Mouse (Mus musculus) c-Kit-positive CD71-positive TER-119-positive erythroid progenitor cells, embryonic 14.5 days (primary cell): ENCODE measurements around the gene Pax1.

Experiments
- DNase-seq: peaks from one replicate; pipeline ENCODE4 v3.0.0-alpha.2; 2013; ENCODE audit warnings: low spot score

Pax1 gene

DNA sequence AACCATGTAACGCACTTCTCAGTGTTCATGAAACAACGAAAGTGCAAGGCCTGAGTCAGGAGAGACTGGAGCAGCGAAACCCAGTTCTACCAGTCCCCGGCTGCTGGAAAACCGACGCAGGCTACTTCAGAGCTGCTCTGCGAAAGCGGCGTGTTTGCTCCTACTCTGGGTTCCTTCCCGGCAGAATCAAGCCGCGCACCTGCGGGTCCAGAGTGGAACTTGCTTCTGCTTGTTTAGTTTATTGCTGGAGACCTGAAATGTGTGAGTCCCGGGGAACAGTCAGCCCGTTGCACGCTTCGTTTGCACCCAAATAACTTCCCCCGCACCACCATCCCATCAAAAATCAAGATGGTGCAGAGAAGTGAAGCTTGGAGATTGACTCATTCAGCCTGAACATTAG lies at the start of gene Pax1:
TSS of gene Pax1 (plus strand) at position 345 of the 400 bp plus-strand sequence.
- DNase-seq, result no peak

DNA sequence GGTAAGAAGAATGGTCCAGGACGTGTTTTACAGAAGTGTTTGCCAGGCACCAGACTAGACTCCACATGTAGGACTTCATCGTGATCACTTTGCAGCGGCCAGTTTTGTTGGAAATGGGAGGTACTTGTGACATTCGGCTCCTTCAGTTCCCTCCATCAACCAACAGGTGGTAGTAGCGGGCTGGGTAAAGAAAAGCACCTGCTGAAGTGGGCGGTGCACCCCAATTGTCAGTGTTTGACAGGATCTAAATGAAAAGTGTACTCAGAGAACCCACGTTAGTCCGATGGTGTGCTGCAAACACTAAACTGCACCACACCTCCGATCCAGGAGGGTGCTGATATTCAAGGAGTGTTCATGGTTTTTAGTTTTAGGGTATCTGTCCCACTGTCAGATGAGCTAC lies 40.7 kb upstream of the Pax1 start:
- DNase-seq, result peak; percentile 9

DNA sequence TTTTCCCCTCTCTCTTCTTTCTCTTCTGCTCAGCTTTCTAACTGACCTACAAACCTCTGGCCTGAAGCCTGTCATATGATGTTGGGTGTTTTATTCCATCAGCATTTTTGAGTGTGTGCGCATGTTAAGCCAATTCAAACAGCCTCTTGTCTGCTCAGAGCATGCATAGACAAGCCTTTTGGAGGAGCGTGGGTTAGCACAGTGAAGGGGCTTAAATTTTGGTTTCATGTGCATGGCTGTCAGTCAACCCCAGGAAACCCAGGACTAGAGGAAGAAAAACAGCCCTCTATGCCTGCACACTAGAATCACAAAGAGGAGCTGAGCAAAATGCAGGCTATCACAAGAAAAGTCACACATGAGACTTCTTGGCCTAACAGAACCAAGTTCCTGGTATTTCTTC lies 36.5 kb upstream of the Pax1 start:
- DNase-seq, result no peak

DNA sequence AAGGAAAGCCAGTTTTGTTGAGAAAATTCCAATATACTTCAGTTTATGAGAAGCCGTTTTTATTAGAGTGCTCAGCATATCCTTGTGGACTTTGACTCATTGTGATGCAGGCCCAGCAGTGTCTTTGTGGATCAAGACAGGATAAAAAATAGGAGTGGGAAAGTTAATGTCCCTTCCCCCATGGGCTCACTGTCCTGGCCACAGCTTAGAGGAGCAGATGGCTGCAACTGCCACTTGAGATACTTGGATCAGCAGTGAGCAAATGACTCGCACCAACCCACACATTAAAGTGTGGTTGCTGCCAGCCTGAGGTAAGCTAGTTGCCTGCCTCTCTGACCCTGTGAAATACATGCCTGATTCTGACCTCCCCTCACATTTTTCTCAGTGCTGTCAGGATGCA lies 29.0 kb upstream of the Pax1 start:
- no peak for DNase-seq

DNA sequence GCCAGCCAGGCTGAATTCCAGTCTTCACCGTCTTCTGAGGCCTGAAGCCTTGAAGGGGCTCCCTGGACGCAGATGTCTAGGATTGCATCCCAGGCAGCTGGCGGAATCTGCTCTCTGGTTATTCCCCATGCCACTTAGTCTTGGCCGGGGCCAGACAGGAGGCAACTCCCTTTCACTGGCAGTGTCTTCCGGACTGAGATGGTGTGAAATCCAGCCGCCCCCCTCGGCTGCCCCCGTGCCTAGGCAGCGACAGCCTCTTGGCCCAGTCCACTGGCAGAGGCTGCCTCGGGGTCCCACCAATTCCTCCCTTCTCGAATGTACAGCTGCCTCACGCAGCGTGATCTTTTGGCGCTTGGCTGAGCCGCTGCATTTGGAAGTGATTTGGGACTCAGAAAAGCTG lies 23.0 kb upstream of the Pax1 start:
- no peak for DNase-seq

DNA sequence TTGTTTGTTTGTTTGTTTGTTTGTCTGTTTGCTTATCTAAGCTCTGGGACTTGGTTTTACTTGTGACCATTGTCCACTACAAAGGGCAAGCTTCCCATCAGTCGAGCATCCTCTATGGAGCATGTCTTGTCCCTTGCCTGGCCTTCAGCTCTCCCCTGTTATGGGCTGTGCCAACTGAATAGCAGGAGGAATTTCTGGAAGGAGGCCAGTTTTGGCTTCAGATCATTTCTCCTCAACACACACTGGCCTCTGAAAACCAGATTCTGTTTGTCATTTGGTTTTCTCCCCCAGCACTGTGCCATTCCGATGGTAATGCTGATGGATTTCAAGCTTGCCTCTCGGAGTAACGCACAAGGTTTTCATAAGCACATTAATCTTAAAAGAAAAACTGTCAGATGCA lies 21.9 kb upstream of the Pax1 start:
- DNase-seq, result no peak

DNA sequence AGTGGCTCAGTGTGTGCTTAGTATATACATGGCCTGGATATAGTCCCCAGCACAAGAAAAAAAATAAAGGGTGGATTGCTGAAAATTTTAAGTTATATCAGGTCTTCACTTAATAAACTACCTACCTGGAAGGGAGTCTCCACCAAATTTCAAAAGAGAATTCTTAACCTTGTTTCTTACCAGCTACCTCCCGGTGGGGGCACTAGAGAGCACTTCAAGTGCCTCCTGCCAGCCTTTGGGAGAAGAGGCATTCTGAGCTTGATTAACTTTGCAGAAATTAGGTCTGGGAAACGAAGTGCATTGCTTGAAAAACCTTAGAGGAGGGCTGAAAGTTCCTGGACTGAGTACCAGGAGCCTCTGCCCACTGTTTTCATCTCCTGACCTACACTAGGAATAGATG lies 19.5 kb upstream of the Pax1 start:
- no peak for DNase-seq

DNA sequence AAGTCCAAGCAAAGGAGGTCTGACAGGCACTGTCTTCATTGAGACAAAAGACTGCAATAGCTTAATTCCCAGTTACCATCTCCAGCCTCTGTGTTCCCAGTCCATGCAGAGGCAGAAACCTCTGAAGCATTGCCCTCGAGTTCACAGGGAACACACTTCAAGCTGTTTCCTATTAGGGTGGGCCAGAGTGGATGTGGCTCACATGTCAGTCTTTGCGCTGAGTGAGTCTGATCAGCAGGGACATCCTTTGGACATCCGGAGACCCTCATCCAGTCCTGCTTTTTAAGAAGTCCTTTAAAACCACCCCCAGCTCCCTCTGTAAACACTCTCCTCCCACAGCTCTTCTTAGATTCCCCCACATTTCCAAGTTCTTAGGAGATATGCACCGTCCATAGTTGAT lies 2.0 kb upstream of the Pax1 start:
- DNase-seq, result no peak

DNA sequence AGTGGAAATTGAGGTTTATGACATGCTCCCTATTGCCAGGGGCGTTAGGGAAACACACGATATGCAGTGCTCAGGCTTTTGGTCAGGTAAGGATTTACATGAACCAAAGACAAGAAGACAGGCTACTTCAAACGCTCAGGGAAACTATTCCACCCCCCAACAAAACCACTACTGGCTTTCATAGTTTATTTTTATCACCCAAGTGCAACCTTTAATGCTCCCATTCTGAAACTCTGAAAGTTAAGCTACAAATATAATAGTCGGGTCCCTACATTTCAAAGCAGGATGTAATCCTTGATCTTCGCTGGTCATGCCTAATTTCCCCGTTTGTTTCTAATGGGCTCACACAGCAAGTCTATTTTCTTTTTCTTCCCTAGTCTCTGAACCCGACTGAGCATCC lies 1.3 kb upstream of the Pax1 start:
- DNase-seq, result no peak

DNA sequence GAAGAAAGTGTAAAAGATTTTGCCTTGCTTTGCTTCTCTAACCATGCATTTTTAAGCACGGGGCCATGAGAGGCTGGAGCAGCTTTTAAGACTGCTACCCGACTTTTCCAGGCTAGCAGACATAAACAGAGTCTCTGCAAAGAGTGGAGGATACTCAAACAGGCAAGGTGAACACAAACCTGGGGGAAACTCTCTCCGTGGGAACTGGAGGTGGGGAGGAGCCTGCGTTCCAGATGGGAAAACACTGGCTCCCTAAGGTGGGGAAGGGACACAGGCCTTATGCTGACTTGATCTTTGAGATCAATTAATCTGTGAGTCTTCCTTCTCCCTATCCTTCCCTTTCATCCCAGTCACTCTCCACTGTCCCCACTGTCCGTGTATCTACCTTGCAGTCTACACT lies 869 bp upstream of the Pax1 start:
- no peak for DNase-seq

DNA sequence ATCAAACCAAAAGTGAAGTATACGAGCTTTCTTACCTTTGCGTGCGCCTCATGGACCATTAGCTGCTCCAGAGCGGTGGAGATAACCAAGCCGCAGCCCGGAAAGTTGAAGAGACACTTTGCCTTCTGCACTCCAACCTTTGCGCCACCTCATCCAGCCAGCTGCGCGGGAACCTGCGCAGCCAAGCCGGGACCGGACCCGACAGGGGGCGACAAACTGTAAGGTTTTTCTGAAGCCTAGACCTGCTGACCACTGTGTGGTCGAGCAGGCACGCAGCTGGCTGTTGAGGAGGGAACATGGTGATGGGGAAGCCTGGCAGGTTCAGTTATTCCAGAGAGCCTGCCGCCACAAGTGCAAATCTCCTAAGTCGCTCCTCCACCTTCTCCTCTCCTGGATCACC lies 591 bp downstream of the Pax1 start:
- no peak for DNase-seq

DNA sequence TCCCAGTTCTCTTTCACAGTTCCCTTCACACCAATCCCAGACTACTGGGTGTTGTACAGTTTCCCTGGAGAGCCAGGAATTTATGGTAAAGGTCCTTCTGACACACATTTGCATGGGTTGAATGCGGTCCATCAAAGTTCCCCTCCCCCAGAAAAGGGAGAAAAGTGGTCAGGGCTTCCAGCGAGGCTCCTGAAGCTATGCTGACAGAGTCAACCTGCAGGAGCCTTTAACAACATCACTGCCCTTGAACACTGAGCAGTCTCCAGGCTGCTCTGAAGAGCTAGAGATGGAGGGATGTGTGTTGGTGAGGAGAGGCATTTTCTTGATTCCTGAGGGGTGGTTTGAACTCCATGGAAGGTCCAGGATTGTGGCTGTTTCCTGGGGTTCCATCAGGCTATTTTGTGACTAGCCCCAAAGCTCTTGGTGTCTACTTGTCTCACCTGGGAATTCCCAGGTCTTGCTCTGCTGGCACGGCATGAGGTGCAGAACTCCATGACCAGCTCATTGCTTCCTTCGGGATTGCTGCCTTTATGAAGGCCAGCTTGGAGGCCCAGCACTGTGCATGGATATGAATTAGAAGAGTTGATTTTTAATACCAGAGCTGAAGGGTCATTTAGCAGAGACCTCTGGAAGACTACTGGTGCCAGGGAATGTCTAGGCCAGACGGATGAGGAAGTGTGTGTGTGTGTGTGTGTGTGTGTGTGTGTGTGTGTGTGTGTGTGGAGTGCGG lies 1.8 kb downstream of the Pax1 start:
- DNase-seq, result no peak

DNA sequence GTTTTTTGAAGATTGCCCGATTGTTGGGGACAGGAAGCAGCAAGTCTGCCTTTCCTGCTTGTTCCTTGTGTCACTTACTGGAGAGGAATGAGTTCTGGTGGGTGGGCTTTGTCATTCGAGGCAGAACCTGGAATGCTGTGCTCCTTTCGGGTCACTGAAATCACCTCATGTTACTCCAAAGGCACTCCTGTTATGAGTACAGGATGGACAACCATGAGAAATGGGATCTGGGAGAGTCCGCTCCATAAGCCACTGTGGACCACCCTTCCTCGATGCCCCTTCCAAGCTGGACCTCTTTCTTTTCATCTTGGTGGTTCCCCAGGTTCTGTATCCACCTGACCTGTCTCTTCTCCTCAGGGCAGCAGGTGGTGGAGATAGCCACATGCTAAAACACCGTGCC lies 2.5 kb downstream of the Pax1 start:
- no peak for DNase-seq

DNA sequence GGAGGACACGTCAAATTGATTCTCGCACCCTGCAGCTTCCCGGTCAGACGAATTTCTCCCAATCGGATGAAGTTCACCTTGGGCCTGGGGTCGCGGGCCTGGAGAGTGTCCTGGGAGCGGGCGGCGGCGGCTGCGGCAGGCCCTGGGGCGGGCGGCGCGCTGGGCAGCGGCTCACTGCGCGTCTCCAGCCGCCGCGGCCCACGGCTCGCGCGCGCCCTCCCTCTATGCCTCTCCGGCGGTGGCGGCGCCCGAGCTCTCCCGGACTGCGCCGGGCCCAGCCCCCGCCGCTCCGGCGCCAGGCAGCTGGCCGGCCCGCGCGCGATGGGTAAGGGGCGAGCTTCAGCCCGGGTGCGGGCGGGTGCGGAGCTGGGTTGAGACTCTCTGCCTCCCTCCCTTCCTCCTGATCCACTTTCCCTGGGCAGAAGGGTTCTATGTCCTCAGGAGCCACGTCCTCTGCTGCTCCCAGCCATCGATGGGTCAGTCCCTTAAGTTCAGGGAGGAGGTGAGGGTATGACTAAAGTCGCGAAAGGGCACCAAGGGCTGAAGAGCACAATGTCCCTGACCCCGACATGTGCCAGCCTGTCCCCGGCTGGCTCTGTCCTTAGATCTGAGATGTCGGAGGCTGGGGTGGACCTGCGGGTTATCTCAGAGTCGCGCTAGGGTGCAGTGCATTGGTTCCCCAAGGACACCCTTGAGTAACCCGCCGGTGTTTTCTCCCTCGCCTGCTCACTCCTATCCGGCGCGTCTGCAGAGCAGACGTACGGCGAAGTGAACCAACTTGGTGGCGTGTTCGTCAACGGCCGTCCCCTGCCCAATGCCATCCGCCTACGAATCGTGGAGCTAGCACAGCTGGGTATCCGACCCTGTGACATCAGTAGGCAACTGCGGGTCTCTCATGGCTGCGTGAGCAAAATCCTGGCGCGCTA lies 3.5 kb downstream of the Pax1 start:
- DNase-seq, result no peak

DNA sequence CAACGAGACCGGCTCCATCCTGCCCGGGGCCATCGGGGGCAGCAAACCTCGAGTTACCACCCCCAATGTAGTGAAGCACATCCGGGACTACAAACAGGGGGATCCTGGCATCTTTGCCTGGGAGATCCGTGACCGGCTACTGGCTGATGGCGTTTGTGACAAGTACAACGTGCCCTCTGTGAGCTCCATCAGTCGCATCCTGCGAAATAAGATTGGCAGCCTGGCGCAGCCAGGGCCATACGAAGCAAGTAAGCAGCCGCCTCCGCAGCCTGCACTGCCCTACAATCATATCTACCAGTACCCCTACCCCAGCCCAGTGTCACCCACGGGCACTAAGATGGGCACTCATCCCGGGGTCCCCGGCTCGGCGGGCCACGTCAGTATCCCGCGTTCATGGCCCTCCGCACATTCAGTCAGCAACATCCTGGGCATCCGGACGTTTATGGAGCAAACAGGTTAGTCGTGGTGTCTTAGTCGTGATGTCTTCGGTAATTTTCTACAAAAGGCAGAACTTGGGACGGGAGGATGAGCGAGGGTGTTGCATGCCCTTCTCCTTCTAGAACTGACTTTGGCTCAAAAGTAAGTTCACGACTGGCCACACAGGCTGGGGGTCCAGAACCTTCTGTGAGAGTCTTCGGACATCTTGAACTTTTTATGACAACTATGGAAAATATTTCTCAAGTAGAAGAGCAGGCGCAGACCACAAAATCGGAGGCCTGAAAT lies 4.3 kb downstream of the Pax1 start:
- no peak for DNase-seq

DNA sequence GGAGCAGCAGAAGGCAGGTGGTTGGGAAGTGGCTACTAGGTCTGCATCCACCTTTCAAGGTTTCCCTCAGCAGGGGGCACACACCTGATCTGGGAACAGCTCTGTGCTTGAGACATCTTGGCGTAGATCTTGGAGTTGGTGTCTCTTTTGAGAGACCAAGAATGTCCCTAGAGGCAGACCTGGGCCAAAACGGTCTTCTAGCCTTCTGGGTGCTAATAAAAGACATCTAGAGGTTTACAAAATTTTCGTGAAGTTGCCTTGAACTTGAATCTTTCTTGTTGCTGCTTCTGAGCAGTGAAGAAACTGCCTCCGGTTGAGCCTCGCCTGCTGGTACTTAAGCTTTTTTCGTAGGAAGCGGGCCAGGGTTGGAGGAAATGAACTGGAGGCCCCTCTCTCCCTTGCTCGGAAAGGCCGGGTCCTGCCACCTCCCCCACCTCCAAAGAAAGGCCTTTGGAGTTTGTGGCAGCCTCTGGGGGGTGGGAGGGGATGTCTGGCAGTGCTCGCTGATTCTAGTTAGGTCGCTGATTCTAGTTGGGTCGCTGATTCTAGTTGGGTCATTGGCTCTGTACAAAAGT lies 5.6 kb downstream of the Pax1 start:
- no peak for DNase-seq

DNA sequence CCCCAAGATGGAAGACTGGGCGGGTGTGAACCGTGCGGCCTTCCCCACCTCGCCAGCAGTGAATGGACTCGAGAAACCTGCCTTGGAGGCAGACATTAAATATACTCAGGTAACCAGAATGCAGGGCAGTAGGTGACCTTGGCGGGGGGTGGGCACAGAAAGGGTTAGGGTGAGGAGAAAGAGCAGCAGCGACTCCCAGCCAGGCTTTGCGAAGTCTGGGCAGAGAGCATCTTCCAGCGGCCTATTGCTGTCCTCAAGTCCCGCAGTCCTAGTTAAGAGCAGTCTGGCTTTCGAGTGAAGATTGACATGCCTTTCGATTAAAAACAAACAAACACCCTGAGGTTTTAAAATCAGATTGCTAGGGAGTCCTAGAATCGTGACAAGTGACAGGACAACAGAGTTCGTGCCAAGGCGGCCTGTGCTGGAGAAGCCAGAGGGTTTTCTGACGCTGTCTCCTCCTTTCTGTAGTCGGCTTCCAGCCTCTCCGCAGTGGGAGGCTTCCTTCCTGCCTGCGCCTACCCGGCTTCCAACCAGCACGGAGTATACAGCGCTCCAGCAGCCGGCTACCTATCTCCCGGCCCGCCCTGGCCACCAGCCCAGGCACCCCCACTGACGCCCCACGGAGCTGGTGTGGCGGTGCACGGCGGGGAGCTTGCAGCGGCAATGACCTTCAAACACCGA lies 6.3 kb downstream of the Pax1 start:
- no peak for DNase-seq

DNA sequence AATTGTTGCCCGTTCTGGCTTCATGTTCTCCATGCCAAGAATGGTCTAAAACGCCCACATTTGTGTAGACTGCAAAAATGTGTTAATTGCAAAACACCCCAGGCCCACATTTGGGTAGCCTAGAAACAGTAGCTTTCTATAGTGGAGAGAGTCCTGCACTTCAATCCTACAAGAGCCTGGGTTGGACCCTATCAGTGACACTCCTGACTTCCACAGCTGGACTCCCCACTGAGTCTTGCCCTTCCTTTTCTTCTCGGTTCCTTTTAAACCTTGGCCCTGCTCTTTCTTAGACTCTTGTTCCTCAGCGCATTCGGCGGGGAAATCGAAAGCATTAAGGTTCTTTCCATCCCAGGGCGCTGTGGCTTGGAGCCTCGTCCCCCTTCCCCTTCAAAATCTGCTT lies 7.8 kb downstream of the Pax1 start:
- DNase-seq, result no peak

DNA sequence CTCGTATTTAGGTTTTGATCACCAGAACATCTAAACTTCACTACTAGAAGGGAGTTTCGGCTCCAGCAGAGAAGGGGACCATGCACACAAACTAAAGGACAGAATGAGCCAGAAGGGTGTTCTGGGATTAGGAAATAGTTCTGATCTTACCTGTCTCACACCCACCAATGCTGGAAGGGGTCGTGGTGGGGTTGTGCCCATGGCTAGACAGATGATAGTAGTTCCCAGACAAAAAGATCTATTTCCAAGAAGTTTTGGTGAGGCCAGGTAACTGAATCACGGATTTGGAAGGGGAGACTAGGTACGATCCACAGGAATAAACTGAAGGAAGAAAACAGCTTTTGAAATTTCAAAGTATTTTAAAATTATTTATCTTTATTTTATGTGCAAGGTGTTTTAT lies 8.4 kb downstream of the Pax1 start:
- DNase-seq, result no peak

DNA sequence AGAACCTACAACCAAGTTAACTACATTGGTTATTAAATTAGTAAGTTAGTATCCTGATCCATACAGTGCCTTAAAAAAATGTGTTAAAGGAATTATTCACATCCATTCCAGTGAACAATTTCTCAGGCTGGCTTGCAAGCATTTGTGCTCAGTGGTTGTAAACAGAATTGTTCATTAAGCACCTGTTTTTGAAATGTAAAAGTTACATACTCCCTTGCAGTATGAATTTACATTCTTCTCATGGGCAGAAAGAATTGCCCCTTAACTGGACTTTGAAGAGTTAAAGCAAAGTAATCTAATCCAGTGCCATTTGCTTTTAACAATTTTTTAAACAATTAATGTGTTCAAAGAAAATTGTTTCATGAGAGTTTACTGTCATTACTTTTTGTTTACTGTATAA lies 9.6 kb downstream of the Pax1 start:
- no peak for DNase-seq

DNA sequence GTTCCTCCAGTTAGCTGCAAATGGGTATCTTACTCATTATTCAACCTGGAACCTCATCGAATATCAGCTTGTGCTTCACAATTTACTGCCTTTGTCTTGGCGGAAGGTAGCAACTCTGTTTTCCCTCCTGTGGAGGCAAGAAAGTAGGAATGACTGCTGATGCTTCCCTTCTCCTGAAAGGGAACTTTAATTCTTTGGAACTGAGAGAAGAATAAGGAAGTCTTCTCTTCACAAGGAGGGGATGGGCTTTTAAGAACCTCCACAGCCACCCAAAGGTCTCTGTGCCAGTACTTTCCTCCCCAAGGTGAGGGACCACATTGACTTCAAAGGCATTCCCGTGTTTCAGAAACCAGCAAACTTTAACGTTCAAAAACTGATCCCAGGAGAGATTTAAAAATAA lies 10.1 kb downstream of the Pax1 start:
- no peak for DNase-seq
